Mouse (Mus musculus): ENCODE data around the gene Zc3h12c.
A peak's percentile ranks its signal among the peaks of the same experiment; 100 is the strongest.

Zc3h12c gene

GRCm38 (mm10) chr9:52167863-52168685 lies at the start of gene Zc3h12c:
TSS of gene Zc3h12c (minus strand) at chr9:52168572.
- DNase-seq, result peak; percentile 52

GRCm38 (mm10) chr9:52217636-52218035 lies 49.3 kb upstream of the Zc3h12c start:
- DNase-seq, result no peak

- no peak for DNase-seq
Observed at GRCm38 (mm10) chr9:52215291-52215690, 46.9 kb upstream of the Zc3h12c start.

GRCm38 (mm10) chr9:52212416-52212815 lies 44.0 kb upstream of the Zc3h12c start:
- DNase-seq, result no peak

GRCm38 (mm10) chr9:52208510-52209030 lies 40.2 kb upstream of the Zc3h12c start:
- DNase-seq, result no peak

- DNase-seq, result no peak
Observed at GRCm38 (mm10) chr9:52203189-52203588, 34.8 kb upstream of the Zc3h12c start.

- DNase-seq, result no peak
Observed at GRCm38 (mm10) chr9:52200271-52200670, 31.9 kb upstream of the Zc3h12c start.

GRCm38 (mm10) chr9:52195853-52196252 lies 27.5 kb upstream of the Zc3h12c start:
- no peak for DNase-seq

- no peak for DNase-seq
Observed at GRCm38 (mm10) chr9:52193851-52194250, 25.5 kb upstream of the Zc3h12c start.

GRCm38 (mm10) chr9:52190907-52191306 lies 22.5 kb upstream of the Zc3h12c start:
- DNase-seq, result no peak

GRCm38 (mm10) chr9:52188106-52188505 lies 19.7 kb upstream of the Zc3h12c start:
- no peak for DNase-seq

- DNase-seq, result no peak
Observed at GRCm38 (mm10) chr9:52186296-52186941, 18.0 kb upstream of the Zc3h12c start.

GRCm38 (mm10) chr9:52181419-52181818 lies 13.0 kb upstream of the Zc3h12c start:
- DNase-seq, result no peak

- no peak for DNase-seq
Observed at GRCm38 (mm10) chr9:52180851-52181250, 12.5 kb upstream of the Zc3h12c start.

- no peak for DNase-seq
Observed at GRCm38 (mm10) chr9:52175257-52175859, 7.0 kb upstream of the Zc3h12c start.

GRCm38 (mm10) chr9:52174671-52175111 lies 6.3 kb upstream of the Zc3h12c start:
- no peak for DNase-seq

GRCm38 (mm10) chr9:52173937-52174336 lies 5.6 kb upstream of the Zc3h12c start:
- no peak for DNase-seq

- DNase-seq, result no peak
Observed at GRCm38 (mm10) chr9:52172550-52172949, 4.2 kb upstream of the Zc3h12c start.

- DNase-seq, result no peak
Observed at GRCm38 (mm10) chr9:52170671-52171070, 2.3 kb upstream of the Zc3h12c start.

- no peak for DNase-seq
Observed at GRCm38 (mm10) chr9:52170131-52170530, 1.8 kb upstream of the Zc3h12c start.

- peak; percentile 78 for DNase-seq
Observed at GRCm38 (mm10) chr9:52168686-52169270, 406 bp upstream of the Zc3h12c start.

GRCm38 (mm10) chr9:52167506-52167862 lies 888 bp downstream of the Zc3h12c start:
- peak; percentile 44 for DNase-seq

GRCm38 (mm10) chr9:52167084-52167483 lies 1.3 kb downstream of the Zc3h12c start:
- DNase-seq, result no peak

Measured in cerebellum, adult 9-10 months (tissue).